Mouse (Mus musculus) limb, embryonic 13.5 days (tissue): ENCODE data around the gene Olfr92. TPM values are rescaled to one million over a fixed set of nuclear protein-coding genes. Genes with fewer than 3 reads are reported as not detected.

Experiments
- ATAC-seq: fragments of 200-750 bp; cut with Nextera tagmentation; 2 replicates; pipeline ENCODE4 v1.8.0; 2017; ENCODE audit warnings: low read depth, moderate number of reproducible peaks, moderate TSS enrichment; ENCODE audit not compliant: low FRiP score
- H3K27ac ChIP-seq: fragments of 300-500 bp; sonication (generic); 2 replicates; pipeline ENCODE4 v1.5.1; 2015; ENCODE audit warnings: inconsistent platforms, mild to moderate bottlenecking, moderate library complexity
- H3K27me3 ChIP-seq: fragments of 300-500 bp; sonication (generic); 2 replicates; pipeline ENCODE4 v1.6.1; 2015; ENCODE audit warnings: mild to moderate bottlenecking, inconsistent platforms
- H3K36me3 ChIP-seq: fragments of 300-500 bp; sonication (generic); 2 replicates; pipeline ENCODE4 v1.6.1; 2015; ENCODE audit warnings: inconsistent platforms, mild to moderate bottlenecking, moderate library complexity
- H3K4me1 ChIP-seq: fragments of 300-500 bp; sonication (generic); 2 replicates; pipeline ENCODE4 v1.6.1; 2015; ENCODE audit warnings: inconsistent platforms
- H3K4me2 ChIP-seq: fragments of 300-500 bp; sonication (generic); replicated peaks from 2 replicates; pipeline ENCODE4 v1.6.1; 2015; ENCODE audit warnings: inconsistent platforms, mild to moderate bottlenecking, moderate library complexity
- H3K4me3 ChIP-seq: fragments of 300-500 bp; sonication (generic); 2 replicates; pipeline ENCODE4 v1.5.1; 2015; ENCODE audit warnings: moderate library complexity, mild to moderate bottlenecking, inconsistent platforms
- H3K9ac ChIP-seq: fragments of 300-500 bp; sonication (generic); 2 replicates; pipeline ENCODE4 v1.6.1; 2015; ENCODE audit warnings: mild to moderate bottlenecking, inconsistent platforms
- H3K9me3 ChIP-seq: fragments of 300-500 bp; sonication (generic); 2 replicates; pipeline ENCODE4 v1.6.1; 2016; ENCODE audit warnings: inconsistent platforms
- WGBS: fragments of 180-500 bp; shearing (Covaris S2); methylation state at CpG from one replicate; pipeline ENCODE4 v1.1.7; 2015; 5-methylcytosine and 5-hydroxymethylcytosine counted together
- polyA plus RNA-seq: library from polyadenylated mRNA; unstranded; fragments of >200 nt; fragmentation: Nextera tagmentation; extraction: Ambion mirVana; gene quantifications from 2 replicates; pipeline ENCODE4 v1.2.1, GENCODE M21; 2015

Gene Olfr92
- polyA plus RNA-seq, 1 experiment from 2014 or later = not detected

DNA sequence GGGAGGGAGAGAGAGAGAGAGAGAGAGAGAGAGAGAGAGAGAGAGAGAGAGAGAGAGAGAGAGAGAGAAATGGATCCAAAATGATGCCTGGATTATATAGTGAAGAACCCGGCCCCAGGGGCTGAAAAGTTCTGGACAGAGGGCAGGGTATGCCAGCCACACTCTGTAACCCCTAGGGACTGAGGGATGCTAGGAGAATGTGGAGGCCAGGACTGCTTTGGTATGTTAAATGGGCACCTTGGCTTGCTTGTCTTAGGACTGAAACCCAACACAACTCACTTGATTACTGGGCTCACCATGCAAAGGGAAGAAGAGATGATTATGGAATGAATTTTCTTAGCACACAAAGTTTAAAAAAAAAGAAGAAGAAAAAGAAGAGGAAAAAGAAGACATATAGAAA is 41.7 kb downstream of the Olfr92 start:
- 39% methylated on average over 1 of the region's 1 CpGs for WGBS
- H3K36me3 ChIP-seq = peaks cover 37% of the 10 kb centered on the region
- H3K4me3 ChIP-seq = no peak overlapping the region
- H3K4me2 ChIP-seq = no peak overlapping the region
- H3K9ac ChIP-seq = no peak overlapping the region
- H3K9me3 ChIP-seq = no peaks in the 10 kb centered on the region
- no peaks in the 10 kb centered on the region for H3K27me3 ChIP-seq
- no peak for ATAC-seq
- H3K4me1 ChIP-seq = peaks cover 13% of the 10 kb centered on the region
- no peak overlapping the region for H3K27ac ChIP-seq

DNA sequence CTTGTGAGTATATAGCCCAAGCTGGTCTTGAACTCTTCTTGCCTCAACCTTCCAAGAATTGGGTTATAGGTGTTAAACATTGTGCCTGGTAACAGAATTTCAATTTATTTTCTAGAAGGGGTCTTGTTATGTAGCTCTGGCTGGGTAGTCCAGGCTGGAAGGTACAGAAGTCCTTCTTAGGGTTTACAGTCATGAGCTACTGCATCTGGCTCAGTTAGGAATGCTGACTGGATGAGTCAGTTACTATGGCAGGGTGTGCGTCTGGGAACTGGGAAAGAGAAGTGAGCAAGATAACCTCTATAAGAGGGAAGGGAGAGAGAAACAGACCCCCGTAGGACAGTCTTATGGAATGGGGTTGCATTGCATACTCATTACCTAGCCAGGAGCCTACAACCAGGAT is 44.1 kb downstream of the Olfr92 start:
- H3K4me1 ChIP-seq = peaks cover 13% of the 10 kb centered on the region
- no peaks in the 10 kb centered on the region for H3K27me3 ChIP-seq
- no peak for ATAC-seq
- no peak overlapping the region for H3K4me3 ChIP-seq
- no peak overlapping the region for H3K9ac ChIP-seq
- H3K27ac ChIP-seq = no peak overlapping the region
- no peak overlapping the region for H3K4me2 ChIP-seq
- WGBS = 86% methylated on average over 2 of the region's 2 CpGs
- peaks cover 61% of the 10 kb centered on the region for H3K36me3 ChIP-seq
- no peaks in the 10 kb centered on the region for H3K9me3 ChIP-seq

DNA sequence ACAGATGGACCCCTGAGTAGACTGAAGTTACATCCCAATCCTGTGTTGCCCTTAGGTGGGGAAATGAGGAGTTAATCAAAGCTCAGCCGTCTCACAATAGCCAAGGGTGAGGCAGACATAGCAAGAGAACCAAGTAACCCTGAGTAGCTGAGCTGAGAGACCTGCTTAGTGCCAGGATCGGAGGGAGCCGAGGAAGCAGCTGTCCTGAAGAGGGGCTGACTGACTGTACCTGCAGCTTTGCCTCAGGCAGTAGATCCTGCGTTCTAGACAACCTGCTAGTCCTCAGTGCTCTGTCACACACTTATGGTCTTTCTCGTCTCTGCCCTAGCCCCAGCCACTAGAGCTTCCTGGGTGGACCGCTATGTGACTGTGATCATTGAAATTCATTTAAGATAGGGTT is 44.7 kb downstream of the Olfr92 start:
- ATAC-seq = no peak
- Histone ChIP-seq H3K4me2 (no peak overlapping the region), H3K27me3 (no peaks in the 10 kb centered on the region), H3K27ac (no peak overlapping the region), H3K9me3 (no peaks in the 10 kb centered on the region), H3K4me1 (peaks cover 13% of the 10 kb centered on the region), H3K4me3 (no peak overlapping the region), H3K9ac (no peak overlapping the region), H3K36me3 (peaks cover 67% of the 10 kb centered on the region)
- WGBS = 88% methylated on average over 6 of the region's 6 CpGs

DNA sequence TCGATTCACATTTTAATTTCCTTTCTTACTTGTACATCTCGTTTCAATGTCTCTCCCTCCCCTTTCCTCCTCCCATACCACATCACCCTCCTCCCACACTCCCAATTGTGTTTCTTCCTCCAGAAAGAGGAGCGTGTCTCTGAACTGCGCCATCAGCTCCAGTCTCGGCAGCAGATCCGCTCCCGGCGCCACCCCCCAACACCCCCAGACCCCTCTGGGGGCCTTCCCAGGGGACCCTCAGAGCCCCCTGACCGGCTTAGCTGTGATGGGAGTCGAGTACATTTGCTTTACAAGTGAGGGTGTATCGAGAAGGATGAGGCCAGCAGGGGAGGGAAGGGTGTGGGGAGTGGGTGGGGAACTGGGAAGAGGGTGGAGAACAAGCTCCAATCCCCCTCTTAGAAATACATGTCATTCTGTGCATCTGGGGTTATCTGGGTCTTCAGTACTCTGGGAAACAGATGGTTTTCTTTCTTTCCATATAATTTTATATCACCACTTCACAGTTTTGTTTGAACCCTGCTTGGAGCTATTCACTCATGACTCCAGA is 47.1 kb downstream of the Olfr92 start:
- H3K4me3 ChIP-seq = no peak overlapping the region
- no peaks in the 10 kb centered on the region for H3K4me1 ChIP-seq
- no peak overlapping the region for H3K9ac ChIP-seq
- no peak for ATAC-seq
- no peaks in the 10 kb centered on the region for H3K27me3 ChIP-seq
- no peak overlapping the region for H3K27ac ChIP-seq
- WGBS = 66% methylated on average over 11 of the region's 11 CpGs
- no peaks in the 10 kb centered on the region for H3K9me3 ChIP-seq
- H3K36me3 ChIP-seq = peaks cover 90% of the 10 kb centered on the region
- no peak overlapping the region for H3K4me2 ChIP-seq

DNA sequence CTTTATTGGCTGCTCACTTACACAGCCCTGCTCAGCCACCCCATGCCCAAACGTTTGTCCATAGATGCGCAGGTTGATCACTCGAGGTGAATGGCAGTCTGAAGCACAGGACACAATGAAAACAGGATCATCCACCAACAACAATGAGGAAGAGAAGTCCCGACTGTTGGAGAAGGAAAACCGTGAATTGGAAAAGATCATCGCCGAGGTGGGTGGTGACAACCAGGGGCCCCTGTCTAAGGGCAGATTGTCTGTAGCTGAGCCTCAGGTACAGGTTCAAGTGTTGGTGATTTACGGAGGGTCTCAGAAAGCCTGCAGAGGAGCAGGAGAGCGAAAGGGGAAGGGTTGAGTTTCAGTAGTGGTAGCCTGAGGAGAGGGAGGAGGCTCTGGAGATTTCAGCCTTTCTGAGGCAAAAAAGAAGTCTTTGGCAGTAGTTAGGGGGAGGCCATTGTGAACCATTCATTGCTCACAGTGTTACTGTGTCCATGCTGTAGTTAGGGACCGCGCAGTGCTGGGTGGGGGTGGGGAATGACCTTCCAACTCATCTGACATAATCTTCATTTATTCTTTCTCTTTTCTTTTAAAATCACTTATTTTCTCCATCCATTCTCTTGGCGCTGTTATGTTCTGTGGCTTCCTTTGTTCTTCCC is 47.7 kb downstream of the Olfr92 start:
- no peak overlapping the region for H3K4me3 ChIP-seq
- H3K9ac ChIP-seq = no peak overlapping the region
- H3K36me3 ChIP-seq = peaks cover 96% of the 10 kb centered on the region
- ATAC-seq = no peak
- WGBS = 89% methylated on average over 12 of the region's 12 CpGs
- no peaks in the 10 kb centered on the region for H3K27me3 ChIP-seq
- H3K9me3 ChIP-seq = no peaks in the 10 kb centered on the region
- no peak overlapping the region for H3K4me2 ChIP-seq
- H3K27ac ChIP-seq = no peak overlapping the region
- no peaks in the 10 kb centered on the region for H3K4me1 ChIP-seq

DNA sequence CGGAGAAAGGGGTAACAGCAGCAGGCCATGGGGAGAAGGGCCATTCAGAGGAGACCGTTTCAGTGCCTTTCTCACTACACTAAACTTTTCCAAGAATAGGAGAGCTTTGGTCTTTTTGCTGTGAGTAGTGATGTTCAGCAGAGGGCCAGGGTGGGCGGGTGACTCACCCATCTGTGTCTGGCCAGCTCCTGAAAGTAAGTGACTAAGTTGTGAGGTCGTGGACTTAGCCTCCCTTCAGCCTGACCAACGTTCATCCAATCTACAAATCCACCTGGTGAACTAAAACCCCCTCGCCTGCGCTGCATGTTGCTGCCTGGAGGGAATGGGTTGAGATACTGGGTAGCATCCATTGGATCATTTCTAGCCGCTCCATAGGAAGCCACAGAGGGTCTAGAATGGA is 49.8 kb downstream of the Olfr92 start:
- WGBS = 91% methylated on average over 8 of the region's 8 CpGs
- ATAC-seq = no peak
- no peak overlapping the region for H3K4me2 ChIP-seq
- H3K4me3 ChIP-seq = no peak overlapping the region
- H3K36me3 ChIP-seq = peaks cover 98% of the 10 kb centered on the region
- no peaks in the 10 kb centered on the region for H3K27me3 ChIP-seq
- no peak overlapping the region for H3K9ac ChIP-seq
- no peak overlapping the region for H3K27ac ChIP-seq
- no peaks in the 10 kb centered on the region for H3K9me3 ChIP-seq
- H3K4me1 ChIP-seq = no peaks in the 10 kb centered on the region

DNA sequence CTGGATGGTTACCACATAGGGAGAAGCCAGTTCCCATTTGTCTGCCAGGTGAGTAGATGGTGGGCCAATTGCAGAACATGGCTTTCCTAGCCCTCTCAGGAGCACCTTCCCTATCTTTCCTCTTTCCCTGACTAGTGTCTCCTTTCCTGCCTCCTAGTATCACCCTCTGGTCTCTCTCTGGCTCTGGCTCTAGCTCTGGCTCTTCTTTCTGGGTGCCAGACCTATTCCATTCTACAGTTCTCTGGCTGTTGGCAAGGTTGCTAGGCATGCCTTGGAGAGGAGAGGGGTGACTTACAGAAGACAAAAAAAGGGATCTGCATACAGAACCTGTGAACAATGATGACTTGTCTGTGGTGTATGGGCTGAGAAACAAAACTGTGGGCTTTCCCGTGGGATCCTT is 52.0 kb downstream of the Olfr92 start:
- no peak for ATAC-seq
- no peak overlapping the region for H3K4me2 ChIP-seq
- H3K4me1 ChIP-seq = no peaks in the 10 kb centered on the region
- peaks cover 97% of the 10 kb centered on the region for H3K36me3 ChIP-seq
- H3K9ac ChIP-seq = no peak overlapping the region
- 94% methylated on average over 1 of the region's 1 CpGs for WGBS
- H3K27ac ChIP-seq = no peak overlapping the region
- H3K9me3 ChIP-seq = no peaks in the 10 kb centered on the region
- H3K4me3 ChIP-seq = no peak overlapping the region
- no peaks in the 10 kb centered on the region for H3K27me3 ChIP-seq

DNA sequence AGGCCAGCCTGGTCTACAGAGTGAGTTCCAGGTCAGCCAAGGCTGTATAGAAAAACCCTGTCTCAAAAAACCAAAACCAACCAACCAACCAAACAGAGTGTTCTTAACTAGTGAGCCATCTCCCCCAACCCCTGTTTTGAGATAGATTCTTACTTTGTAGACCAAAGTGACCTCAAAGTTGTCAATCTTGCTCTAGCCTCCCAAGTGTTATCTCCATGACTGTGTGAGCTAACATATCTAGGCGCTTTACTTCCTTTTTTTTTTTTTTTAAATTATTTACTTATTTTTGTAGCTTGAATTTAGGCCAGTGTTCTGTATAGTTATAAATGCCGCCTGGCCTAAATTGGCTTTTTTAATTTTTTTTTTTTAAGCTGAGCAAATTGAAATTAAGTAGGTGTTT is 53.9 kb downstream of the Olfr92 start:
- H3K27me3 ChIP-seq = no peaks in the 10 kb centered on the region
- no peak overlapping the region for H3K9ac ChIP-seq
- 95% methylated on average over 2 of the region's 2 CpGs for WGBS
- no peak for ATAC-seq
- H3K36me3 ChIP-seq = peaks cover 96% of the 10 kb centered on the region
- H3K9me3 ChIP-seq = no peaks in the 10 kb centered on the region
- H3K4me1 ChIP-seq = no peaks in the 10 kb centered on the region
- no peak overlapping the region for H3K27ac ChIP-seq
- no peak overlapping the region for H3K4me3 ChIP-seq
- no peak overlapping the region for H3K4me2 ChIP-seq

DNA sequence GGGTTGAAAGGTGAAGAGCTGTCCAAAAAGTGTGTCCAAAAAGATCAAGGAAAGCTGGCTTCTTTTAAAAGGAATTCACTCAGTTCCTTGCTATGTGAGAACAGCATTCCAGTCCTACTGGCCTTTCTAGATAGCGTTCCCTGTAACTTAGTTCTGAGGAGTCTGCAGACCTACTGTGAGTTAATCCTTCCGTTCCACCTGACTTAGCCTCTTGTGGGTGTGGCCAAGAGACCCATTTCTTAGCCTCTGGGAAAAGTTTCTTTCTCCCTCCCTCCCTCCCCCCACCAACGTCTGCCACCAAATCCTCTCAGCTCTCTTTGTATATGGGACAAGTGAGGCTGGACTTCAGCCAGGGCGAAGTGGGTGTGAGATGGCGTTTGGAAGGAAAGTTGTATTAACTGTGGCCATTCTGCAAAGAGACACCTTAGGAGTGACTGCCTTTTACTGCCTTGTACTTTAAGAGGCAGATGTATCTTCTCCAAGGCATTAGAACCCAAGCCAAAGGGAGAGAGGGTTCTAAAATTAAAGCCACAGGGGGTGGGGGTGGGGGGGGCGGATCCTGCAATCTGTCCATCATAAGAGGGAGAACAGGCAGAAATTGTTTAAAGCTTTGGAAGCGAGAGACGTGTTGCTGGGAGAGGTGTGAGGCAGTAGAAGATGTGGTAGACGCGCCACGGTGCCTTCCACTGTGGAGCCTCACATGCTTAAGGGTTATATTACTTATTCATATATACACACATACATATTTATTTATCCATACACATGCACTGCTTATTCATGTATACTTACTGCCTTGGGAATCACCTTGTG is 56.0 kb downstream of the Olfr92 start:
- no peak overlapping the region for H3K4me2 ChIP-seq
- WGBS = 87% methylated on average over 11 of the region's 11 CpGs
- no peak for ATAC-seq
- no peaks in the 10 kb centered on the region for H3K27me3 ChIP-seq
- peaks cover 93% of the 10 kb centered on the region for H3K36me3 ChIP-seq
- H3K4me3 ChIP-seq = no peak overlapping the region
- H3K9me3 ChIP-seq = no peaks in the 10 kb centered on the region
- no peak overlapping the region for H3K27ac ChIP-seq
- no peak overlapping the region for H3K9ac ChIP-seq
- H3K4me1 ChIP-seq = no peaks in the 10 kb centered on the region

DNA sequence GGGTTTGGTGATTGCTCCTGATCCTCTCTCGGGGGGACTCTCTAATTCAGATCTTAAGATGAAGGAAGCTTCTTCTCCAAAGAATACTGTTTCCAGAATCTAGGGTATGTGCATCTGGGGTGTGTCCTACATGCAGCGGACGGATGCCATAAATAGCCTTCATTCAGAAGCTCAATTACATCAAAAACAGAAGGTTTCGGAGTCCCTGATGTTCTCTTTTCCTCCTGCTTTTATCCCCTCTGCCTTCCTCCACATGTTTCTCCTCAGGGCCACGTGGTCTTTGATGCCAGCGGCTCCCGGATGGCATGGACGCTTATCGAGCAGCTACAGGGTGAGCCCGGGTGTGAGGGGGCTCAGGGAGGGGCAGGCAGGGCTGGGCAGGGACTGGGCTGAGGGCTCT is 56.8 kb downstream of the Olfr92 start:
- Histone ChIP-seq H3K27ac (no peak overlapping the region), H3K9me3 (no peaks in the 10 kb centered on the region), H3K27me3 (no peaks in the 10 kb centered on the region), H3K4me2 (no peak overlapping the region), H3K36me3 (peaks cover 93% of the 10 kb centered on the region), H3K9ac (no peak overlapping the region), H3K4me3 (no peak overlapping the region), H3K4me1 (no peaks in the 10 kb centered on the region)
- WGBS = 76% methylated on average over 10 of the region's 10 CpGs
- ATAC-seq = no peak

DNA sequence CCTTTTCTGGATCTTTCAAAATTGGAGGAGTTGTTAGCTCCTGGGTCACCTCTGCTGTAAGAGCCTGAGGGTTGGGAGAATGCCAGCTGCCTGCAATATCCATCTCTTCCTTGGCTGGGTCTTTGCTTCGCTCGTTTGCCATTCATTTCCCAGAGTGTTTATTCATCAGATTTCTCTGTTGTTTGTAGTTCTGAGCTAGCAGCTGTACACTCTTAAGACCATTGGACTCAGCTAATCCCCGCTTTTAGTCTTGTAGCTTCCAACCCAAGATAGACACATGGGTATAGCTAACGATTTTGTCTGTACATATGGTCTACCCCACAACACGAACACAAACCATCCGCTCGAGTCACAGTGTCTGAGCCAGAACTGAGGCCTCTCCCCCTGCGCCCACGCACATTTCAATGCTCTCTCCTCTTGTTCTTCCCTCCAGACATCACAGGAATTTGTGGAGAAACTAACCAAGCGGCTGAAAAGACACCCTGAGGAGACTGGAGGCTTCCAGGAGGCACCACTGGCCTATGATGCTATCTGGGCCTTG is 57.7 kb downstream of the Olfr92 start:
- Histone ChIP-seq H3K27ac (no peak overlapping the region), H3K36me3 (peaks cover 90% of the 10 kb centered on the region), H3K27me3 (no peaks in the 10 kb centered on the region), H3K9ac (no peak overlapping the region), H3K4me2 (no peak overlapping the region), H3K4me3 (no peak overlapping the region), H3K9me3 (no peaks in the 10 kb centered on the region), H3K4me1 (no peaks in the 10 kb centered on the region)
- WGBS = 89% methylated on average over 10 of the region's 10 CpGs
- no peak for ATAC-seq

DNA sequence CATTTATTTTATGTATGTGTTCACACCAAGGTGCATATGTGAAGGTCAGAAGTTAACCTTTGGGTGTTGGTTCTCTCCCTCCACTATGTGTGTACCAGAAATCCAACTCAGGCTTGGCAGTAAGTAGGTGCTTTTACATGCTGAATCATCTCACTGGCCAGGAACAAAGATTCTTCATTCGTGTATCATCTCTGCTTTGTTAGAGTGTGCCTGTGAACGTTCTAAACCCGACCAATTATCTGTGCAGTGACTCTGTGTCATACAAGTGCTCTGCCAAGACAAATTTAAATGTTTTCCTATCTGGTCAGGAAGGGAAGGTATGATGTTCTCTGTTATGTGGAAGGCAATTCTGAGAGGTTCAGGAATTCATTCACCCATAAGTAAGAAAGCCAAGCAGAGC is 58.5 kb downstream of the Olfr92 start:
- ATAC-seq = no peak

More for the DNA sequence above, 58.5 kb downstream of the Olfr92 start:
- Histone ChIP-seq H3K4me3 (no peak overlapping the region), H3K9ac (no peak overlapping the region), H3K4me1 (no peaks in the 10 kb centered on the region), H3K36me3 (peaks cover 89% of the 10 kb centered on the region), H3K27me3 (no peaks in the 10 kb centered on the region), H3K9me3 (no peaks in the 10 kb centered on the region), H3K4me2 (no peak overlapping the region), H3K27ac (no peak overlapping the region)
- 92% methylated on average over 3 of the region's 3 CpGs for WGBS
